Mouse (Mus musculus) retina, adult 2 months (tissue): ENCODE results near the gene AC131692.1.
A peak's percentile ranks its signal among the peaks of the same experiment; 100 is the strongest.
"Not testable (repeated sequence)": the region's sequence is repeated elsewhere in the genome, so short reads cannot be mapped to it uniquely, and the experiment has no call there.

Experiments used
- DNase-seq: peaks from one replicate; pipeline ENCODE4 v3.0.0-alpha.2; 2012; ENCODE audit warnings: low read depth, low spot score

The AC131692.1 gene

GRCm38 (mm10) chr19:6117346-6117985, 23.2 kb downstream of the AC131692.1 start:
- no peak for DNase-seq

- peak; percentile 79 for DNase-seq
Observed at GRCm38 (mm10) chr19:6117986-6118676, 23.9 kb downstream of the AC131692.1 start, which contains the start of gene Sac3d1. Sac3d1 (minus strand) TSS chr19:6118650.

DNA sequence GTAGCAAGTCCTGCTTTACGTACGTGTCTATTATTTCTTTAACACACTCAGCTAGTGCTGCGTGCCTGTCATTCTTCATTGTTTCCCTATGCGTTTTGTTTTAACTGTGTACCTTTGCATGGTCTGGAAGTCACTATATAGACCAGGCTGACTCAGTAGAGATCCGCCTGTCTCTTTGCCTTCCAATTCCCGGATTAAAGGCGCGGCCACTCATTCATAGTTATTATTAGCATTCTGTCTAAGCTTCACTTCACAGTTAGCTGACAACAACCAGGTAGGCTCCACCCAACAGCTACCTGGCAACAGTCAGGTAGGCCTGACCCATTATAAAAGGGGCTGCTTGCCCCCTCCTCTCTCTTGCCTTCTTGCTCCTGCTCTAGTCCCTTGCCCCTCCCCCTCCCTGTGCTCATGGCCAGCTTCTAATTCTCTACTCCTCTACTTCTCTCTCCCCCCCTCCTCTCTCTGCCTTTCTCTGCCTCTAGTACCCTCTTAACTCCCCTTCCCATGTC, 24.5 kb downstream of the AC131692.1 start:
- no peak for DNase-seq

DNA sequence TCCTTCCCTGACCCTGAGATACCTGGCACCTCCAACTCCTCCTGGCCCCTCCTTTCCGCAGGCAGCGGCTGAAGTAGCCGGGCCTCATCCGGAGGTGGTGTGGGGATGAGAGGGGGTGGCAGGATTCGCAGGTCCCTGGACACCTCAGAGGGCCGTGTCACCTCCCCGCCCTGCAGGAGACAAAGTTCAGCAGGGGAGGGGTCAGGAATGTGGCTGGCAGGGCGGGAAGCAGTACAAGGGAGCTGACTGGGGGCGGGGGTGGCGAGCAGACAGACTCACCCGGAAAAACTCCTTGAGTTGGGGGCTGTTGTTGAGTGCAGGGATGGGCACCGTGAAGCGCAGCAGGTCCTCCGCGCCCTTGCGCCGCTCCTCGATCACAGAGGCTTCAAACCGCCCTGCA, 27.5 kb downstream of the AC131692.1 start:
- DNase-seq = no peak

DNA sequence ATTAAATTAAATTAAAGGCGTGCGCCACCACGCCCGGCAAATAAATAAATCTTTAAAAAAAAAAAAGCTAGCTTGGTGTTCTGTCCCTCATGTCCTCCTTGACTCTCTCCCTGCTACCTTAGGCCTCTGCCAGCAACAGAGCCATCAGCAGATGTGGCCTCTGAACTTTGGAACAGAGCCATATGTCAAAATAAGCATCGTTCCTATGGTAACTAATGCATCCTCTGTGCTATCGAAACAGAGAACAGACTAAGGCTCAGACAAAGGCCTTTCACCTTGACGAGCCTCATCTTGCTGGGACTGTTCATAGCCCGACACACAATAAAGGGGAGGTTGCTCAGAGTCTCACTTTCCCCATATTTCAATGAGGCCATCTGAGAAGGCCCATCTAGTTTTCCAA, 29.1 kb downstream of the AC131692.1 start:
- no peak for DNase-seq

- no peak for DNase-seq
Observed at GRCm38 (mm10) chr19:6124898-6125297, 30.7 kb downstream of the AC131692.1 start.

DNA sequence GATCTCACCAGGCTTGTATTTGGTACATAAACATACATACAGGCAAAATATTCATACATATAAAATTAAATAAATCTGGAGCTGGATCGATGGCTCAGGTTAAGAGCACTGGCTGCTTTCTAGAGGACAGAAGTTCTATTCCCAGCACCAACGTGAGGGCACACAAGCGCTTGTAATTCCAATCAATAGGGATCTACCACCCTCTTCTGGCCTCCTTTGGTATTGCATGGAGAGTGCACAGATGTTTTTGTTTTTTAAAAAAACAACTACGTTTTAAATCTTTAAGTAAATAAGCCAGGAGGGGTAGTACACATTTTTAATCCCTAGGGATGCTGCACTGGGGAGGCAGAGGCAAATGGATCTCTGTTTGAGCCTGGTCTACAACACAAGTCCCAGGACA, 32.1 kb downstream of the AC131692.1 start:
- DNase-seq = peak; percentile 39

DNA sequence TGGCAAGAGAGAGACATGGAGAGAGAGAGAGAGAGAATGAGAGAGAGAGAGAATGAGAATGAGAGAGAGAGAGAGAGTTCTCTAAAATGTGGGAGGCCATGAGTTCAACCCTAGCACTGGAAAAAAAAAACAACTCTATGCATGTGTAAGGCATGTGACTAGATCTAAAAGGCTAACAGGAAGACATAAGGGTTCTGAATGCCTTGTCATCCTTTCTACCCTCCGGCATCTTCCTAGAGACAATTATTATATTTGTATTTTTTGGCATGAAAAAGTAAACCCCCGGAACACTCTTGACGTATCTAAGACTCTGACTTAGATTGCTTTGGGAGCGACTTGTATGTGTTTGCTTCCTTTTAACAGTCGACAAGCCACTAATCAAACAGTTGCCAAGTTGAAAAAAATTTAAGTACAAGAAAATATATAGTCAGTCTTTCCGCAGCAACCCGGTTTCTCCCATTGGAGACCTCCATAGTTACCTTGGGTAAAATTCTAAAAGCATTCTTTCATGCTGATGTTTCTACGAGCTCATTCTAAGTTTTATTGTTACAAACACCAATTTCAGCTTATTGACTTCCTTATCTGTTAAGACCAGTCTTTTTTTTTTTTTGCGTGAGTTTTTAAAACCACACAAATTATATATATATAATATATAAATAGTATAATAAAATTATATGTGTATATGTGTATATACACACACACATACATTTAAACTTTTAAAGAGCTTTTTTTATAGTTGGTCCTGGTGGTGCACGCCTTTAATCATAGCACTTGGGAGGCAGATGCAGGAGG, 32.8 kb downstream of the AC131692.1 start:
- no peak for DNase-seq

DNA sequence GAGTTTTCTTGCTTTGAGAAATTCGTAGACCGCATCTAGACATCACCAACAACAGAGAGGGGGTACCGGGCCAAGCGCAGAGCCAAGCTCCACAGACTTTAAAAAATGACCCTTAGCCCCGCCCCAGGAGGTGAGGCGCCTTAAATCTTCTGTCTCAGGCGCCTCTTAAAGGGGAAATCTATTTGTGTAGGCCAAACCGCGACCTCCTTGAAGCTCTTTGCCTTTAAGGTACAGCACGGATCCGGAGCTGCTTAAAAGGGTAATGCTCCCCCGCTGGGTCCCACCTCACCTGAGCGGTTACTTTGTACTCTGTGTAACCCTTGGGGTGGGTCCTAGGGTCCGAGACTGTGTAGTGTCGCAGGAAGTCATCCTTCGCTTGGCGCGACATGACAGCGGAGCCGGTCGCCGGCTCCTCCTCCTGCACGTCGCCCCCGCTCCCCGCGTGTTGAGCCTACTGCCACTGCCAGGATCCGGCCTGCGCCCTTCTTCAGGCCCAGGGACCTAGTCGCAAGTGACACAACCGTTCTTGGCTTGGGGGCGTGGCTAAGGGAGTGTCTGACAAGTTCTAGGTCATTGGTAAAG, 33.6 kb downstream of the AC131692.1 start, which contains the start of gene Snx15:
Gene Snx15, minus strand, starts transcription at position 545 of the 582 bp plus-strand sequence.
- DNase-seq = peak; percentile 89

GRCm38 (mm10) chr19:6130414-6131128, 36.4 kb downstream of the AC131692.1 start:
- not testable (repeated sequence) for DNase-seq

DNA sequence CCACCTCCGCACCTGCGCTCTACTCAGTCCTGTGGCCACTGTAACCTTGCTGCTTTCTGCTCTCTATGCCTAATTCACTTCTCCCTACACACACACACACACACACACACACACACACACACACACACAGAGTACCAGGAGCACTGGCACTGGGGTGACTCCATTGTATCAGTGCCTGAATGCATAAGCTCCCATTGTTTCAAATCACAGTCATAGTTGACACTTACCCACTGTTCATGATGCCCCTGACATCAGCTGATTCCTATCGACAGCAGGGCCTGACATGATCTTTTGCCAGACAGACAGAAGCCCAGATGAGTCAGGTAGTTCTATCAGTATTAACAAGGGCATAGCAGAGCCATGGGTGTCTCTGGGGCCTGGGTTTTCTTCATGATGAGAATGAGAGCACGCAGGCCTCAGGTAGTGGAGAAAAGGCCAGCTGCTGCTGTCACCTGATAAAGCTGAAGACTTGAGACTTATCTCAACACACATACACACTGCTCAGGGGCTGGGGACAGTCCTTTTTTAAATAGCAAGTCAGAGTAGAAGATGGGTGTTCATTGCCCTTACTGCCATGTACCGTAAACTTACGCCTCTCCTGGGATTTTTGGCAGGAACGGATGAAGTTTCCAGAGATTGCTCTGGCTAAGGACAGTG, 38.1 kb downstream of the AC131692.1 start:
- DNase-seq = no peak

DNA sequence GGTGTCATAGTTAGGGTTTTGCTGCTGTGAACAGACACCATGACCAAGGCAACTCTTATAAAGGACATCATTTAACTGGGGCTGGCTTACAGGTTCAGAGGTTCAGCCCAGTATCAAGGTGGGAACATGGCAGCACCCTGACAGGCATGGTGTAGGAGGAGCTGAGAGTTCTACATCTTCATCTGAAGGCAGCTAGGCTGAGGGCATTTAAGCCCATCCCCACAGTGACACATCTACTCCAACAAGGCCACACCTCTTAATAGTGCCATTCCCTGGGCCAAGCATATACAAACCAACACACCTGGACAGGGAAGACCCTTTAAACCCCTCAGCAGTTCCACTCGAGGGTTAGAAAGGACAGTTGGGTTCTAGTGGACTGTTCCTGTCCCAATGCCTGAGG, 39.0 kb downstream of the AC131692.1 start:
- DNase-seq = not testable (repeated sequence)

- DNase-seq = no peak
Observed at GRCm38 (mm10) chr19:6136397-6136796, 42.2 kb downstream of the AC131692.1 start.

DNA sequence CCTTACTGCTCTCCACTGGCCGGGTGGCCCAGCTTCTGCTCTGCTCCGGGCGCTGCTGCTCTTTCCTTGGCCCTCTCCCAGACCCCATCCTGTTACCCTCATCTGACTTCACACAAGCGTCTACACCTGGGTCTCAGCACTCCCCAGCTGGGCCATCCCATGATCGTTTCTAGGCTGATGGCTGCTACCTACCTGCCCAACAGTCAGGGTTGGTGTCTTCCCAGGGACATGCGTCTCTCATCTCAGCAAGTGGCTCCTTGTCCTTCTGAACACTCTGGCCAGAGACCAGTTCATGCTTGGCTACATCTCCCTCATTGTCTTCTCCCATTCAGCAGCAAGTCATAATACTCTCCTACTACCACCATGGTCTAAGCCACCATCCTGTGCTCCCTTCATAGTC, 45.5 kb downstream of the AC131692.1 start:
- DNase-seq = no peak

DNA sequence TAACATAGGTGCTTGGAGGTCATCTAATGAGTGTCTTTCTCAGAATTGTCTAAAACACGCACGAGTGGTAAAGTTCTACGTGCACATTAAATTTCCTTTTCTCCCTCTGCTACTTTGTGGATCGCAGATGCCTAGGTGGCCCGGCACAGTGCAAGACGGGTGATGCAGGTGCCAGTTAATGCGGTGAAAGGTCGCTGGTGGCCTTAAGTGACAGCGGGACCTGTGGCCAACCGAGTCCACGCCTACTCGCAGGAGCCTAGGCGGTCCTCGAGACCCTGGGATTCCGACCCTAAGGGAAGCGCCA, 46.1 kb downstream of the AC131692.1 start:
- DNase-seq = no peak

- peak; percentile 89 for DNase-seq
Observed at GRCm38 (mm10) chr19:6140678-6141393, 46.6 kb downstream of the AC131692.1 start, which contains the start of gene Batf2. Batf2 (plus strand) TSS chr19:6140983.

- DNase-seq = no peak
Observed at GRCm38 (mm10) chr19:6141394-6141749, 47.2 kb downstream of the AC131692.1 start, which contains the start of gene Arl2. Arl2 (minus strand) TSS chr19:6141548.

- DNase-seq = no peak
Observed at GRCm38 (mm10) chr19:6144842-6145241, 50.6 kb downstream of the AC131692.1 start.
